In genomic region chr3:79000293-79000692, GRCm38 (mm10) we compare ENCODE assay signal across 21 mouse cellular contexts.
DNase-seq lines count a peak whose midpoint lies in the region; ATAC-seq and TF ChIP-seq lines count a peak whose summit lies in the region.
"Had no signal": no experiment of that assay in that cellular context is flagged by ENCODE, and none has a peak within 500 bp of the region (broad histone marks: within the 10 kb centered on the region; RNA-seq: fewer than 3 reads in every experiment).

No protein-coding gene starts in this region.

- H3K36me3 ChIP-seq in forebrain, embryonic 15.5 days: no peaks in the 10 kb centered on the region
- no peaks in the 10 kb centered on the region for H3K36me3 ChIP-seq in forebrain, embryonic 13.5 days (ENCODE audit: poor library complexity, severe bottlenecking)
- H3K36me3 ChIP-seq in kidney, postnatal 0 days (ENCODE audit: insufficient read depth, low read length): no peaks in the 10 kb centered on the region
- H3K36me3 ChIP-seq: embryonic facial prominence, embryonic 13.5 days; heart, embryonic 15.5 days had no signal

- WGBS in forebrain, embryonic 15.5 days: 79% methylated on average over 2 of the region's 2 CpGs
- 85% methylated on average over 2 of the region's 2 CpGs for WGBS in forebrain, embryonic 13.5 days
- 54% methylated on average over 2 of the region's 2 CpGs for WGBS in kidney, postnatal 0 days

- no peaks in the 10 kb centered on the region for H3K4me1 ChIP-seq in forebrain, embryonic 15.5 days
- H3K4me1 ChIP-seq in forebrain, embryonic 13.5 days: no peaks in the 10 kb centered on the region
- H3K4me1 ChIP-seq in kidney, postnatal 0 days (replicated peaks; ENCODE audit: insufficient read depth, low read length): no peaks in the 10 kb centered on the region
- H3K4me1 ChIP-seq: embryonic facial prominence, embryonic 13.5 days; heart, embryonic 15.5 days had no signal

- DNase-seq in kidney, postnatal 0 days (ENCODE audit: low spot score): peak; percentile 8
- DNase-seq in kidney, postnatal 25 days: no peak
- peak; percentile 80 for DNase-seq in NIH3T3 (ENCODE audit: low read depth)
- DNase-seq in brain, embryonic 14.5 days (ENCODE audit: low read depth): peak; percentile 34
- DNase-seq in retina, embryonic 14.5 days (ENCODE audit: low spot score): no peak
- no peak for DNase-seq in cerebellum, adult 11-12 months
- DNase-seq: adrenal gland, postnatal 25 days; cerebellum, adult 11 months; cerebellum, adult 9-10 months; cerebellum, postnatal 25 days; gastrocnemius, postnatal 14 days; heart, adult 2 months; heart, postnatal 14 days; kidney, adult 9 months had no signal

- H3K9me3 ChIP-seq in forebrain, embryonic 15.5 days: no peaks in the 10 kb centered on the region
- no peaks in the 10 kb centered on the region for H3K9me3 ChIP-seq in forebrain, embryonic 13.5 days (replicated peaks)
- H3K9me3 ChIP-seq in kidney, postnatal 0 days (replicated peaks; ENCODE audit: low read length): no peaks in the 10 kb centered on the region
- H3K9me3 ChIP-seq: embryonic facial prominence, embryonic 13.5 days; heart, embryonic 15.5 days had no signal

- no peak overlapping the region for H3K9ac ChIP-seq in forebrain, embryonic 15.5 days (replicated peaks)
- no peak overlapping the region for H3K9ac ChIP-seq in forebrain, embryonic 13.5 days
- no peak overlapping the region for H3K9ac ChIP-seq in kidney, postnatal 0 days (ENCODE audit: low read depth, low read length)
- H3K9ac ChIP-seq: embryonic facial prominence, embryonic 13.5 days; heart, embryonic 15.5 days; hindbrain, embryonic 14.5 days had no signal

- no peak for TF ChIP-seq CTCF in kidney, postnatal 0 days (IDR thresholded peaks at IDR 0.05; ENCODE audit: low read depth)
- no peak for TF ChIP-seq CTCF in brain, embryonic 14.5 days (IDR thresholded peaks at IDR 0.05; ENCODE audit: borderline replicate concordance, extremely low read depth, insufficient read depth, insufficient read length)

- TF ChIP-seq POLR2A in brain, embryonic 14.5 days (IDR thresholded peaks at IDR 0.05; ENCODE audit: borderline replicate concordance, extremely low read depth, insufficient read depth, insufficient read length, poor library complexity, severe bottlenecking): no peak

- H3K4me2 ChIP-seq in forebrain, embryonic 15.5 days (replicated peaks): no peak overlapping the region
- no peak overlapping the region for H3K4me2 ChIP-seq in forebrain, embryonic 13.5 days
- no peak overlapping the region for H3K4me2 ChIP-seq in kidney, postnatal 0 days (ENCODE audit: low read length)
- H3K4me2 ChIP-seq: embryonic facial prominence, embryonic 13.5 days; heart, embryonic 11.5 days; heart, embryonic 15.5 days; hindbrain, embryonic 14.5 days had no signal

- H3K27me3 ChIP-seq in forebrain, embryonic 15.5 days: no peaks in the 10 kb centered on the region
- H3K27me3 ChIP-seq in forebrain, embryonic 13.5 days: no peaks in the 10 kb centered on the region
- H3K27me3 ChIP-seq in kidney, postnatal 0 days (ENCODE audit: insufficient read depth, low read length): no peaks in the 10 kb centered on the region
- H3K27me3 ChIP-seq: embryonic facial prominence, embryonic 13.5 days; heart, embryonic 15.5 days had no signal

- ATAC-seq in forebrain, embryonic 15.5 days (replicated peaks): peak; percentile 46; the same call in 1 of the 2 replicates
- no peak for ATAC-seq in forebrain, embryonic 13.5 days
- ATAC-seq in kidney, postnatal 0 days (replicated peaks; ENCODE audit: low FRiP score, low read depth): no peak
- ATAC-seq: intestine, embryonic 16.5 days had no signal

- no peak overlapping the region for H3K4me3 ChIP-seq in forebrain, embryonic 15.5 days
- no peak overlapping the region for H3K4me3 ChIP-seq in forebrain, embryonic 13.5 days
- no peak overlapping the region for H3K4me3 ChIP-seq in kidney, postnatal 0 days (replicated peaks; ENCODE audit: low read depth, low read length)
- H3K4me3 ChIP-seq: embryonic facial prominence, embryonic 13.5 days; heart, adult 2 months; heart, embryonic 15.5 days had no signal

- H3K27ac ChIP-seq in forebrain, embryonic 15.5 days (replicated peaks): no peak overlapping the region
- H3K27ac ChIP-seq in forebrain, embryonic 13.5 days: no peak overlapping the region
- no peak overlapping the region for H3K27ac ChIP-seq in kidney, postnatal 0 days
- H3K27ac ChIP-seq: embryonic facial prominence, embryonic 13.5 days; heart, adult 2 months; heart, embryonic 15.5 days; hindbrain, embryonic 14.5 days had no signal

Comparison
In these comparisons a context has a peak if more than half of its experiments do, and no peak if none do; other contexts are left out.
1. DNase-seq: peak in kidney, postnatal 0 days (single experiment), NIH3T3 (single experiment) and brain, embryonic 14.5 days (single experiment); none in kidney, postnatal 25 days (0 of 2), retina, embryonic 14.5 days (single experiment) and cerebellum, adult 11-12 months (single experiment).